Mouse (Mus musculus) forebrain, postnatal 0 days (tissue): ENCODE results near the gene Pdcd6ip. TPM values are rescaled to one million over a fixed set of nuclear protein-coding genes. Genes with fewer than 3 reads are reported as not detected.
"Not testable (repeated sequence)": the region's sequence is repeated elsewhere in the genome, so short reads cannot be mapped to it uniquely, and the experiment has no call there.

Source experiments
- ATAC-seq: fragments of 200-750 bp; cut with Nextera tagmentation; 2 replicates; pipeline ENCODE4 v1.8.0; 2017; ENCODE audit warnings: mild to moderate bottlenecking, moderate library complexity
- DNase-seq: peaks from one replicate; pipeline ENCODE4 v3.0.0-alpha.2; 2015
- H3K27ac ChIP-seq: fragments of 300-500 bp; sonication (generic); 2 replicates; pipeline ENCODE4 v1.5.1; 2014; ENCODE audit warnings: low read depth, mild to moderate bottlenecking, antibody characterized with exemption, low read length, moderate library complexity, mixed read lengths
- H3K27me3 ChIP-seq: fragments of 300-500 bp; sonication (generic); 2 replicates; pipeline ENCODE4 v1.6.1; 2014; ENCODE audit warnings: mild to moderate bottlenecking, low read length, mixed read lengths; ENCODE audit not compliant: insufficient read depth
- H3K36me3 ChIP-seq: fragments of 300-500 bp; sonication (generic); 2 replicates; pipeline ENCODE4 v1.6.1; 2014; ENCODE audit warnings: mild to moderate bottlenecking, moderate library complexity; ENCODE audit not compliant: insufficient read depth
- H3K4me1 ChIP-seq: fragments of 300-500 bp; sonication (generic); 2 replicates; pipeline ENCODE4 v1.6.1; 2014; ENCODE audit warnings: antibody characterized with exemption; ENCODE audit not compliant: insufficient read depth
- H3K4me2 ChIP-seq: fragments of 300-500 bp; sonication (generic); 2 replicates; pipeline ENCODE4 v1.6.1; 2014; ENCODE audit warnings: low read depth, mild to moderate bottlenecking, moderate library complexity
- H3K4me3 ChIP-seq: fragments of 300-500 bp; sonication (generic); 2 replicates; pipeline ENCODE4 v1.5.1; 2014; ENCODE audit warnings: low read depth, low read length, mixed read lengths
- H3K9ac ChIP-seq: fragments of 300-500 bp; sonication (generic); 2 replicates; pipeline ENCODE4 v1.6.1; 2014; ENCODE audit warnings: mild to moderate bottlenecking
- H3K9me3 ChIP-seq: fragments of 300-500 bp; sonication (generic); 2 replicates; pipeline ENCODE4 v1.6.1; 2016; ENCODE audit warnings: low read length
- CTCF ChIP-seq: sonication (generic); IDR thresholded peaks from 2 replicates; pipeline ENCODE4 v1.5.1; 2016; ENCODE audit warnings: antibody characterized with exemption, control low read depth, low read depth
- WGBS: fragments of 180-500 bp; shearing (Covaris S2); extraction: QIAGEN DNeasy Blood & Tissue Kit; methylation state at CpG from one replicate; pipeline ENCODE4 v1.1.7; 2014; 5-methylcytosine and 5-hydroxymethylcytosine counted together
- polyA plus RNA-seq: library from polyadenylated mRNA; unstranded; fragments of >200 nt; fragmentation: Nextera tagmentation; extraction: Ambion mirVana; gene quantifications from 2 replicates; pipeline ENCODE4 v1.2.1, GENCODE M21; 2015
- total RNA-seq: library from RNA; depleted of rRNA; stranded (reverse); fragments of >200 nt; gene quantifications from 2 replicates; pipeline ENCODE4 v1.2.3, GENCODE M21; 2014

Gene Pdcd6ip
- total and polyA plus RNA-seq, 2 experiments from 2014 or later: 29.3 to 34.7 TPM

- no peaks in the 10 kb centered on the region for H3K27me3 ChIP-seq
- no peaks in the 10 kb centered on the region for H3K9me3 ChIP-seq
- WGBS: 7% methylated on average over 50 of the region's 63 CpGs
- peak within 1 kb of the TSS; percentile 89 for H3K4me2 ChIP-seq
- peak; percentile 97 for ATAC-seq
- DNase-seq: peak; percentile 91
- H3K4me1 ChIP-seq: peaks cover 4% of the 10 kb centered on the region; the same call in 1 of the 2 replicates
- peak within 1 kb of the TSS; percentile 62 for H3K9ac ChIP-seq
- TF ChIP-seq CTCF: no peak
- peak within 1 kb of the TSS; percentile 40; the same call in 1 of the 2 replicates for H3K27ac ChIP-seq
- no peaks in the 10 kb centered on the region for H3K36me3 ChIP-seq
- peak within 1 kb of the TSS; percentile 96 for H3K4me3 ChIP-seq
Measured at GRCm38 (mm10) chr9:113741108-113741636, 33.1 kb upstream of the Pdcd6ip start, which contains the start of gene Clasp2. Gene Clasp2, plus strand, starts transcription at chr9:113741473.

- Histone ChIP-seq H3K36me3 (no peaks in the 10 kb centered on the region), H3K27ac (no peak overlapping the region), H3K9me3 (no peaks in the 10 kb centered on the region), H3K4me3 (no peak overlapping the region), H3K9ac (no peak overlapping the region), H3K4me2 (no peak overlapping the region), H3K27me3 (no peaks in the 10 kb centered on the region), H3K4me1 (peaks cover 4% of the 10 kb centered on the region; the same call in 1 of the 2 replicates)
- ATAC-seq (no peak), DNase-seq (no peak)
- no peak for TF ChIP-seq CTCF
- 84% methylated on average over 6 of the region's 6 CpGs for WGBS
Measured at GRCm38 (mm10) chr9:113738941-113739340, 30.9 kb upstream of the Pdcd6ip start.

- Histone ChIP-seq H3K4me1 (peaks cover 4% of the 10 kb centered on the region; the same call in 1 of the 2 replicates), H3K27ac (no peak overlapping the region), H3K36me3 (no peaks in the 10 kb centered on the region), H3K4me2 (no peak overlapping the region), H3K9ac (no peak overlapping the region), H3K27me3 (no peaks in the 10 kb centered on the region), H3K9me3 (no peaks in the 10 kb centered on the region), H3K4me3 (no peak overlapping the region)
- DNase-seq: no peak
- 62% methylated on average over 9 of the region's 9 CpGs for WGBS
- no peak for TF ChIP-seq CTCF
- no peak for ATAC-seq
Measured at GRCm38 (mm10) chr9:113738021-113738420, 30.0 kb upstream of the Pdcd6ip start.

- H3K4me1 ChIP-seq: no peaks in the 10 kb centered on the region
- H3K4me3 ChIP-seq: no peak overlapping the region
- no peak overlapping the region for H3K4me2 ChIP-seq
- no peak overlapping the region for H3K27ac ChIP-seq
- H3K9me3 ChIP-seq: no peaks in the 10 kb centered on the region
- no peak overlapping the region for H3K9ac ChIP-seq
- no peaks in the 10 kb centered on the region for H3K27me3 ChIP-seq
- no peak for ATAC-seq
- no peaks in the 10 kb centered on the region for H3K36me3 ChIP-seq
- TF ChIP-seq CTCF: no peak
- no peak for DNase-seq
Measured at GRCm38 (mm10) chr9:113735920-113736319, 27.9 kb upstream of the Pdcd6ip start.

GRCm38 (mm10) chr9:113731540-113731939, 23.5 kb upstream of the Pdcd6ip start:
- Histone ChIP-seq H3K4me1 (no peaks in the 10 kb centered on the region), H3K27me3 (no peaks in the 10 kb centered on the region), H3K9ac (no peak overlapping the region), H3K9me3 (no peaks in the 10 kb centered on the region), H3K27ac (no peak overlapping the region), H3K4me2 (no peak overlapping the region), H3K36me3 (no peaks in the 10 kb centered on the region), H3K4me3 (no peak overlapping the region)
- 82% methylated on average over 3 of the region's 3 CpGs for WGBS
- no peak for DNase-seq
- ATAC-seq: no peak
- TF ChIP-seq CTCF: no peak

- Histone ChIP-seq H3K27ac (no peak overlapping the region), H3K27me3 (no peaks in the 10 kb centered on the region), H3K4me2 (no peak overlapping the region), H3K36me3 (no peaks in the 10 kb centered on the region), H3K4me1 (no peaks in the 10 kb centered on the region), H3K9me3 (no peaks in the 10 kb centered on the region), H3K4me3 (no peak overlapping the region), H3K9ac (no peak overlapping the region)
- ATAC-seq (no peak), DNase-seq (no peak)
- 90% methylated on average over 18 of the region's 18 CpGs for WGBS
- TF ChIP-seq CTCF: no peak
Measured at GRCm38 (mm10) chr9:113726991-113727680, 19.1 kb upstream of the Pdcd6ip start.

GRCm38 (mm10) chr9:113726131-113726530, 18.1 kb upstream of the Pdcd6ip start:
- DNase-seq: no peak
- Histone ChIP-seq H3K4me2 (no peak overlapping the region), H3K4me3 (no peak overlapping the region), H3K36me3 (no peaks in the 10 kb centered on the region), H3K27ac (no peak overlapping the region), H3K4me1 (no peaks in the 10 kb centered on the region), H3K9me3 (no peaks in the 10 kb centered on the region), H3K27me3 (no peaks in the 10 kb centered on the region), H3K9ac (no peak overlapping the region)
- no peak for ATAC-seq
- no peak for TF ChIP-seq CTCF
- WGBS: 60% methylated on average over 3 of the region's 3 CpGs

- not testable (repeated sequence) for H3K27me3 ChIP-seq, H3K36me3 ChIP-seq, DNase-seq, H3K9me3 ChIP-seq, H3K9ac ChIP-seq, ATAC-seq, H3K27ac ChIP-seq, H3K4me1 ChIP-seq, H3K4me3 ChIP-seq, H3K4me2 ChIP-seq
- 87% methylated on average over 5 of the region's 5 CpGs for WGBS
Measured at GRCm38 (mm10) chr9:113725609-113726008, 17.6 kb upstream of the Pdcd6ip start.
